Mouse (Mus musculus): ENCODE results near the gene Wdr72.

DNA sequence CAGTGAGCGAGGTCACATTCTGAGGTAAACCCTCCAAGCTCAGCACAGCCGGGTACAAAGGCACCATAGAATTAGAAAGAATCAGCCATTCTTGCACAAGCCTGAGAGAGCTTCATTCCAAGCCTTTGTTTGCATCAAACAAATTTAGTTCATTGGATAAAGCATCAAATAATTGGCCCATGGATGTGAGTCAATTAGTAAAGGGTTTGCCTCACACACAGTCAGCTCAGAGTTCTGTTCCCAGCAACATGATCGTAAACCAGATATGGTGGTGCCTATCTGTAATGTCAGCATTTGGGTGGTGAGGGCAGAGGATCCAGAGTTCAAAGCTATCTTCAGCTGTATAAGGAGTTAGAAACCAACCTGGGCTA, 214.8 kb downstream of the Wdr72 start:
- TF ChIP-seq CTCF (IDR thresholded peaks at IDR 0.05; ENCODE audit: control insufficient read depth, insufficient read depth, insufficient read length) (no peak), MYOG (IDR thresholded peaks at IDR 0.05; ENCODE audit: control insufficient read depth, extremely low read depth, insufficient read length) (no peak), MAX (IDR thresholded peaks at IDR 0.05) (no peak), USF1 (IDR thresholded peaks at IDR 0.05; ENCODE audit: low read depth) (no peak), FOSL1 (IDR thresholded peaks at IDR 0.05; ENCODE audit: insufficient read depth, low read length, poor library complexity, severe bottlenecking) (no peak)

All from C2C12 (cell line).